Mouse (Mus musculus): ENCODE results near the gene Pitpnc1. TPM values are rescaled to one million over a fixed set of nuclear protein-coding genes. Genes with fewer than 3 reads are reported as not detected.

The Pitpnc1 gene
- polyA plus RNA-seq, 1 experiment, result 0.74 TPM

GRCm38 (mm10) chr11:107264889-107265615, 205.4 kb downstream of the Pitpnc1 start:
- no peak overlapping the region for H3K4me2 ChIP-seq (ENCODE audit: low read depth)

DNA sequence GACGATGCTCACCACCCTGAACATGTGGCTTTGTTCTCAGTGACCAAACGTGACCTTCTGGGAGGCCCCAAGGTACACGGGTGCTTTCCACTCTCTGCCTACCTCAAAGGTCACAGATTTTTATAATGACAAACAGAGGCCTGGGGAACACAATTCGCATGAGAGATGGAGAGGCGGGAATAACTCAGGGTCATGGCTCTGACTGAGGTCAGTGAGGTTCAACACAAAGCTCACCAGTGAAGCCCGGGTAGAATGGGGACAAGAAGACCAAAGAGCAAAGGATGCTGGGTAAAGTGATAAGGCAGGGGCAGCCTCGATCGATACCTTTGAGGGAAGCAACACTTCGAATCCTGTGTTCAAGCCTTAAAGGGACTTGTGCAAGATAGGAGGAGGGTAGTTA, 206.7 kb downstream of the Pitpnc1 start:
- H3K79me2 ChIP-seq (ENCODE audit: control insufficient read depth, insufficient read depth), result no peaks in the 10 kb centered on the region
- H3K36me3 ChIP-seq (ENCODE audit: control insufficient read depth, insufficient read depth), result no peaks in the 10 kb centered on the region
- TF ChIP-seq MYOG (IDR thresholded peaks at IDR 0.05; ENCODE audit: control insufficient read depth in 1 of 3, insufficient read depth in 1 of 3, insufficient read length in 2 of 3, low read depth in 2 of 3) (no peak), POLR2A (IDR thresholded peaks at IDR 0.05; ENCODE audit: insufficient read length, low read depth) (no peak), E2F4 (IDR thresholded peaks at IDR 0.05; ENCODE audit: insufficient read depth) (no peak), TCF12 (IDR thresholded peaks at IDR 0.05; ENCODE audit: insufficient read depth, poor library complexity, severe bottlenecking) (no peak), TCF3 (IDR thresholded peaks at IDR 0.05; ENCODE audit: insufficient read length, low read depth) (no peak), POLR2AphosphoS2 (IDR thresholded peaks at IDR 0.05; ENCODE audit: insufficient read length, low read depth) (no peak), CEBPB (IDR thresholded peaks at IDR 0.05; ENCODE audit: insufficient read depth, poor library complexity, severe bottlenecking) (no peak), MYOD1 (IDR thresholded peaks at IDR 0.05; ENCODE audit: control insufficient read depth in 1 of 3, insufficient read length in 2 of 3, low read depth in 2 of 3) (no peak), REST (IDR thresholded peaks at IDR 0.05; ENCODE audit: insufficient read depth, insufficient read length) (no peak), MAX (IDR thresholded peaks at IDR 0.05; ENCODE audit: low read depth) (no peak), USF1 (IDR thresholded peaks at IDR 0.05; ENCODE audit: low read depth) (no peak), SRF (IDR thresholded peaks at IDR 0.05; ENCODE audit: control insufficient read depth, insufficient read length, low read depth) (no peak)
- H3ac ChIP-seq (ENCODE audit: control insufficient read depth, insufficient read length), result no peak overlapping the region
- H3K27me3 ChIP-seq (ENCODE audit: control insufficient read depth, insufficient read depth, insufficient read length), result peaks cover 17% of the 10 kb centered on the region
- no peak overlapping the region for H3K4me3 ChIP-seq
- no peak overlapping the region for H3K4me2 ChIP-seq (ENCODE audit: low read depth)

More at GRCm38 (mm10) chr11:107264889-107265615, 205.4 kb downstream of the Pitpnc1 start:
- H3K79me2 ChIP-seq (ENCODE audit: control insufficient read depth, insufficient read depth), result no peaks in the 10 kb centered on the region
- H3K36me3 ChIP-seq (ENCODE audit: control insufficient read depth, insufficient read depth), result no peaks in the 10 kb centered on the region
- no peak overlapping the region for H3K4me3 ChIP-seq
- H3K27me3 ChIP-seq (ENCODE audit: control insufficient read depth, insufficient read depth, insufficient read length), result peaks cover 17% of the 10 kb centered on the region
- no peak overlapping the region for H3ac ChIP-seq (ENCODE audit: control insufficient read depth, insufficient read length)
- TF ChIP-seq POLR2AphosphoS2 (IDR thresholded peaks at IDR 0.05; ENCODE audit: insufficient read length, low read depth), result no peak
- no peak for TF ChIP-seq REST (IDR thresholded peaks at IDR 0.05; ENCODE audit: insufficient read depth, insufficient read length)
- no peak for TF ChIP-seq USF1 (IDR thresholded peaks at IDR 0.05; ENCODE audit: low read depth)
- no peak for TF ChIP-seq TCF12 (IDR thresholded peaks at IDR 0.05; ENCODE audit: insufficient read depth, poor library complexity, severe bottlenecking)
- TF ChIP-seq CEBPB (IDR thresholded peaks at IDR 0.05; ENCODE audit: insufficient read depth, poor library complexity, severe bottlenecking), result no peak
- TF ChIP-seq MYOD1 (IDR thresholded peaks at IDR 0.05; ENCODE audit: control insufficient read depth in 1 of 3, insufficient read length in 2 of 3, low read depth in 2 of 3), result no peak
- no peak for TF ChIP-seq TCF3 (IDR thresholded peaks at IDR 0.05; ENCODE audit: insufficient read length, low read depth)
- TF ChIP-seq MYOG (IDR thresholded peaks at IDR 0.05; ENCODE audit: control insufficient read depth in 1 of 3, insufficient read depth in 1 of 3, insufficient read length in 2 of 3, low read depth in 2 of 3), result no peak
- no peak for TF ChIP-seq MAX (IDR thresholded peaks at IDR 0.05; ENCODE audit: low read depth)
- TF ChIP-seq POLR2A (IDR thresholded peaks at IDR 0.05; ENCODE audit: insufficient read length, low read depth), result no peak
- no peak for TF ChIP-seq E2F4 (IDR thresholded peaks at IDR 0.05; ENCODE audit: insufficient read depth)
- TF ChIP-seq SRF (IDR thresholded peaks at IDR 0.05; ENCODE audit: control insufficient read depth, insufficient read length, low read depth), result no peak

DNA sequence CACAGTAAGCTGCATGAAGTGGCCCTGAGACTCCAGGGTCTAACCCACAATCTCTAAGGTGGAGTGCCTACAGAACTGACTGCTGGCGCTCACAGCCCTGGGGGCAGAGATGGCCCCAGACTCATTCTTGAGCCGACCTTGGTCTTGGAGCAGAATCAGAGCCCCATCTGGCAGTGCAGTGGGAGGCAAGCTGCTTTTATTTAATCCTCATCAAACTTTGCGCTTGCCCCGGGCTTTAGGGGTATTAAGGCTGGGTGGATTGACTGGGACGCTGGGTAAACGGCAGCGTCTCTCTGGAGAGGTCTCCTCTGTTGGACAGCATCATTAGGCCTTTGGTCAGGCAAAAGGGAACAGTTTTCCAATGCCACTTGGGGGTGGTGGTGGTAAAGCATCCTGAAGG, 211.1 kb downstream of the Pitpnc1 start:
- no peaks in the 10 kb centered on the region for H3K36me3 ChIP-seq (ENCODE audit: control insufficient read depth, insufficient read depth)
- no peak overlapping the region for H3ac ChIP-seq (ENCODE audit: control insufficient read depth, insufficient read length)
- peaks cover 17% of the 10 kb centered on the region for H3K27me3 ChIP-seq (ENCODE audit: control insufficient read depth, insufficient read depth, insufficient read length)
- TF ChIP-seq TCF12 (IDR thresholded peaks at IDR 0.05; ENCODE audit: insufficient read depth, poor library complexity, severe bottlenecking) (no peak), SRF (IDR thresholded peaks at IDR 0.05; ENCODE audit: control insufficient read depth, insufficient read length, low read depth) (no peak), MAX (IDR thresholded peaks at IDR 0.05; ENCODE audit: low read depth) (no peak), MYOG (IDR thresholded peaks at IDR 0.05; ENCODE audit: control insufficient read depth in 1 of 3, insufficient read depth in 1 of 3, insufficient read length in 2 of 3, low read depth in 2 of 3) (no peak), E2F4 (IDR thresholded peaks at IDR 0.05; ENCODE audit: insufficient read depth) (no peak)
- H3K4me2 ChIP-seq (ENCODE audit: low read depth), result no peak overlapping the region
- no peak overlapping the region for H3K4me3 ChIP-seq
- H3K79me2 ChIP-seq (ENCODE audit: control insufficient read depth, insufficient read depth), result no peaks in the 10 kb centered on the region

- Histone ChIP-seq H3K4me2 (ENCODE audit: low read depth) (no peak overlapping the region), H3K79me2 (ENCODE audit: control insufficient read depth, insufficient read depth) (no peaks in the 10 kb centered on the region), H3ac (ENCODE audit: control insufficient read depth, insufficient read length) (no peak overlapping the region), H3K36me3 (ENCODE audit: control insufficient read depth, insufficient read depth) (no peaks in the 10 kb centered on the region), H3K4me3 (no peak overlapping the region), H3K27me3 (ENCODE audit: control insufficient read depth, insufficient read depth, insufficient read length) (no peaks in the 10 kb centered on the region)
- TF ChIP-seq MAX (IDR thresholded peaks at IDR 0.05; ENCODE audit: low read depth) (no peak), REST (IDR thresholded peaks at IDR 0.05; ENCODE audit: insufficient read depth, insufficient read length) (no peak), USF1 (IDR thresholded peaks at IDR 0.05; ENCODE audit: low read depth) (no peak), POLR2A (IDR thresholded peaks at IDR 0.05; ENCODE audit: insufficient read length, low read depth) (no peak)
Measured at GRCm38 (mm10) chr11:107255185-107255584, 215.3 kb downstream of the Pitpnc1 start.

GRCm38 (mm10) chr11:107254181-107254580, 216.3 kb downstream of the Pitpnc1 start:
- no peak overlapping the region for H3ac ChIP-seq (ENCODE audit: control insufficient read depth, insufficient read length)
- H3K27me3 ChIP-seq (ENCODE audit: control insufficient read depth, insufficient read depth, insufficient read length), result no peaks in the 10 kb centered on the region
- H3K79me2 ChIP-seq (ENCODE audit: control insufficient read depth, insufficient read depth), result no peaks in the 10 kb centered on the region
- no peaks in the 10 kb centered on the region for H3K36me3 ChIP-seq (ENCODE audit: control insufficient read depth, insufficient read depth)
- H3K4me3 ChIP-seq, result no peak overlapping the region
- TF ChIP-seq TCF12 (IDR thresholded peaks at IDR 0.05; ENCODE audit: insufficient read depth, poor library complexity, severe bottlenecking), result no peak
- TF ChIP-seq TCF3 (IDR thresholded peaks at IDR 0.05; ENCODE audit: insufficient read length, low read depth), result no peak
- TF ChIP-seq MYOD1 (IDR thresholded peaks at IDR 0.05; ENCODE audit: control insufficient read depth in 1 of 3, insufficient read length in 2 of 3, low read depth in 2 of 3), result no peak
- TF ChIP-seq USF1 (IDR thresholded peaks at IDR 0.05; ENCODE audit: low read depth), result no peak
- no peak for TF ChIP-seq E2F4 (IDR thresholded peaks at IDR 0.05; ENCODE audit: insufficient read depth)
- TF ChIP-seq MAX (IDR thresholded peaks at IDR 0.05; ENCODE audit: low read depth), result no peak
- no peak for TF ChIP-seq POLR2A (IDR thresholded peaks at IDR 0.05; ENCODE audit: insufficient read length, low read depth)
- TF ChIP-seq SRF (IDR thresholded peaks at IDR 0.05; ENCODE audit: control insufficient read depth, insufficient read length, low read depth), result no peak
- TF ChIP-seq POLR2AphosphoS2 (IDR thresholded peaks at IDR 0.05; ENCODE audit: insufficient read length, low read depth), result no peak
- no peak for TF ChIP-seq MYOG (IDR thresholded peaks at IDR 0.05; ENCODE audit: control insufficient read depth in 1 of 3, insufficient read depth in 1 of 3, insufficient read length in 2 of 3, low read depth in 2 of 3)
- no peak for TF ChIP-seq REST (IDR thresholded peaks at IDR 0.05; ENCODE audit: insufficient read depth, insufficient read length)
- no peak for TF ChIP-seq CEBPB (IDR thresholded peaks at IDR 0.05; ENCODE audit: insufficient read depth, poor library complexity, severe bottlenecking)
- H3K4me2 ChIP-seq (ENCODE audit: low read depth), result no peak overlapping the region
